Mouse (Mus musculus): ENCODE measurements around the gene Gprin2.

DNA sequence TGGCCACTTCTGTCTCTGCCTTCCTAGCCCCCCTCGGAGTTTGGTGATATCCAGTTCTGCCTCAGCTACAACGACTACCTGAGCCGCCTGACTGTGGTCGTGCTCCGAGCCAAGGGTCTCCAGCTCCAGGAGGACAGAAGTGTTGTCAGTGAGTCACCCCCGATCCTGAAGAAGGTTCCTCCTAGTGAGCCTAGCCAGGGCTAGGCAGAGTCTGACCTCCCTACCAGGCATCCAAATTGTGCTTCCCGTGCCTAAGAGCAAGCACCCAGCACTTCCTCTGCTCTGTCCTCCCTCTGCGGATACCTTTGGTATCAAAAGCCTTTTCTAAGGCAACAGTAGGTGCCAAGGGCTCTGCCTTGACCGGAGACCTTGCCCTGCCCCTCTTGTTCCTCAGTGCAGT lies 24.5 kb upstream of the Gprin2 start:
- TF ChIP-seq CTCF (IDR thresholded peaks at IDR 0.05; ENCODE audit: low read depth, low read length) (no peak), POLR2AphosphoS5 (IDR thresholded peaks at IDR 0.05; ENCODE audit: insufficient replicate concordance, low read depth, low read length) (no peak), GATA1 (IDR thresholded peaks at IDR 0.05; ENCODE audit: borderline replicate concordance, low read length) (no peak), TAL1 (conservative IDR thresholded peaks at IDR 0.05; ENCODE audit: low read depth, low read length) (no peak)
